Mouse (Mus musculus) CD8-positive naive resting alpha-beta T cell, adult 2 months (primary cell): ENCODE measurements around the gene Arid2.
"Not testable (repeated sequence)": the region's sequence is repeated elsewhere in the genome, so short reads cannot be mapped to it uniquely, and the experiment has no call there.

Source experiments
- DNase-seq, 2 experiments: peaks; one replicate each; pipeline ENCODE4 v3.0.0; 2022; ENCODE audit warnings: low read depth in 2 of 2, low spot score in 2 of 2

Arid2 gene

DNA sequence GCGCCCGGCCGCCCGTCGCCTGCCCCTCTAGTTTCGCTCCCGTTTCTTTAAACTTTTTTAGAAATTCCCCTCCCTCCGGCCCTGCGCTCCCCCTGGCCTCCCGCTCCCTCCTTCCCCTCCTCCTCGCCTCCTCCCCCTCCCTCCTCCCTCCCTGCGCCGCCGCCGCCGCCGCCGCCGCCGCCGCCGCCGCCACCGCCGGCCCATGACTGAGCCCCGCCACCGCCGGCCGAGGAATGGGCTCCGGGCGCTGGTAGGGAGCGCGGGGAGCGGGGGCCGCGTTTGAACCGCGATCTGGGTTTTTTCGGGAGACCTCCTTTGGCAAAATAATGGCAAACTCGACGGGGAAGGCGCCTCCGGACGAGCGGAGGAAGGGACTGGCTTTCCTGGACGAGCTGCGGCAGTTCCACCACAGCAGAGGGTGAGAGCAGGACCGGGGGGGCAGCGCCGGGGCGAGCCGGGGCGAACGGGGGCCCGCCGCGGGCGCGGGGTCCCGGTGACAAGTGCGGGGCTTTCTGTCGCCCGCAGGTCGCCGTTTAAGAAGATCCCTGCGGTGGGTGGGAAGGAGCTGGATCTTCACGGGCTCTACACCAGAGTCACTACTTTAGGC is at the start of gene Arid2:
TSS of gene Arid2 (plus strand) at position 150 of the 607 bp plus-strand sequence.
- DNase-seq: peak; percentile 44 to 63

DNA sequence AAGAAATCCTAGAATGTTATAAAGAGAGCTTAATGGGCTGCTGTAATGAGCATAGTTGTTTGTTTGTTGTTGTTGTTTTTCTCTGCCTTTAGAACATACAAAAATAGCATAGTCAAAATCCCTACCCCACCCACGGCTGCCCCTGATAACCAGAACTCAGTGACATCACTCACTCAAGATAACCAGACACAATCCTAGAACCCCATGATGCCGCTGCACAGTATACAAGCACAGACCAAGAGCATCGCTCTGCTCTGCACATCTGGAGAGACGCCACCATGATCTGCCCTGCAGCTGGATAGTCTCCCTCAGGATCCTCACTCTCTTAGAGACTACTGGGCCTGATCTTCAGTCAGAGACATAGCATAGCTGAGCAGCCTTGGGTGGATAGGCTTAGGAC is 49.2 kb upstream of the Arid2 start:
- DNase-seq: no peak

DNA sequence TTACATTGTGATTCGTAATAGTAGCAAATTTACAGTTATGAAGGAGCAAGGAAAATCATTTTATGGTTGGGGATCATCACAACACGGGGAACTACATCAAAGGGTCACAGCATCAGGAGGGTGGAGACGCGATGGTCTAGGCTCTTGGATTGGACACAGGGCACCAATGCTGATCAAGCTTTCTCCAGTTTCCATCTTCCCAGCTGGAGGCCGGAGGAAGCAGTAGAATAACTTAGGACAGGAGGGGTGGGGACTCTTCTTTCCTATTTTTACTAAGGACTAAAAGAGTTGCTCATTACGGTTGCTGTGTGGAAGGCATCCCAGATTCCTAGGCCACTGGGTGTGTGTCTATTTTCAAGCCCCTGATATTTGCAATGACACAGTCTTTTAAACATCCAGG is 43.1 kb upstream of the Arid2 start:
- no peak for DNase-seq

DNA sequence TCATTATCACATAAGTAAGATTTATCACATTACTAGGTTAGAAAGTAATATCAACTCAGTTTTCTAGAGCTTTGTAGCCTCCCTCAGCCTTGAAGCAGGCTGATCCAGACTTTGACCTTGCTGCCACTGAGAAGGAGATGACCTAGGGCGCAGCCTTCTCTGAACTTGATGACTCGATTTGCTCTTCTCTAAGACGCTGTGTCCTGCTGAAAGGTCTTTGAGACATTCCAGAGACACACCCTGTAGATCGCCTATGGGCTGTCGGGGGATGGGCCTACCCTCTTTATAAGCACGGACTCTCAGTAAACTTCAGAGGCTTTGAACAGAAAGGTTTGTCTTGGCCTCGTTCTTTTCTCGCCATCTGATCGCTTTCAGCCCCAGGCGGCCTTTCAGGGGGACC is 42.6 kb upstream of the Arid2 start:
- not testable (repeated sequence) for DNase-seq

DNA sequence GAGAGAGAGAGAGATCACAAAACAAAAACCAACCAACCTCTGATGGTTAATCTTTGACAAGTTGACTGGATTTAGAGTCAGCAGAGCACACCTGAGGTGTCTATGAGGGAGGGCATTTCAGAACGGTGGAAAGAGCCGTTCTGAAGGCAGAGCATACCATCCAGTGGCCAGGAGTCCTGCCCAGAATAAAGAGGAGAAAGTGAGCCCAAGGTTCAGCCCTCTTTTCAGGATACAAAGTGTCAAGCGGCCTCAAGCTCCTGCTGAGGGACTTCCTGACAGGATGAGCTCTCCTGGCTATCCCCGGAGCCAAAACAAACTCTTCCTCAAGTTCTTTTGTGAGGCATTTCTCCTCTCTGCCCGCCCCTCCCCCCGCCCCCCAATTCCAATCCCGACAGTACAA is 33.5 kb upstream of the Arid2 start:
- DNase-seq: no peak

DNA sequence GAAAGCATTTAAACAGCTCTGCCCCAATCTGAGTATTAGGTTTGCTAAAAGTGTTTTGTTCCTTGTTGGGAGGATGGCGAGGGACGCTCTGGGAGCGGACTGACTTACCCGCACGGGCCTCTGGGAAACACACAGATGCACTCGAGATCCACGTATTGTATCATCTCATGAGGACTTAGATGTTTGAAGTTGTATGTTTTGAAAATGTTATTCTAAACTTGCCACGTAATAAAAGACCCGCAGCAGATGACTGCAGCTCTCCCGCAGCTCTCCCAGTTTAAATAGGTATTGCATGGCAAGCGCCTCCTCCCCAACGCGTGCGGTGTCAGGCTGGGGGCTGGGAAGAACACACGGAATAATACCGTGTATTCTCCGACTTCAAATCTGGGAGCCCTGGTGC is 33.0 kb upstream of the Arid2 start:
- DNase-seq: no peak

DNA sequence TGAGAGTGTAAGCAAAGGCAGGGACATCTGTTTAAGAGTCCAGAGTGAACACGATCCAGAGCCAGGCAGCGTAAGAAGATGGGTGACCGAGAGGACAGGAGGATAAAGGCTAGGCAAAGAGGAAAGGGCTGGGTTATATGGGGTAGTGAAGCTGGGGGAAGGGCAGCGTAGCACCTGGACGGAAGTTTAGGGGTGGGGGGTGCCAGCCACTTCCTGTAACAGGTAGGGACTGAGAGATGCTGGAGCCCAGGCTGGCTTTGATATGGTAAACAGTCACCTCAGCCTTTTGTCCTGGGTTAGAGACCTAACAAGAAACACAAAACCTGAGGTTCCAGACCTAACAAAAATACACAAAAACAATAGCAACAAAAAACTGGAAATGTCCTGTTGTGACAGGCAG is 29.5 kb upstream of the Arid2 start:
- DNase-seq: no peak

DNA sequence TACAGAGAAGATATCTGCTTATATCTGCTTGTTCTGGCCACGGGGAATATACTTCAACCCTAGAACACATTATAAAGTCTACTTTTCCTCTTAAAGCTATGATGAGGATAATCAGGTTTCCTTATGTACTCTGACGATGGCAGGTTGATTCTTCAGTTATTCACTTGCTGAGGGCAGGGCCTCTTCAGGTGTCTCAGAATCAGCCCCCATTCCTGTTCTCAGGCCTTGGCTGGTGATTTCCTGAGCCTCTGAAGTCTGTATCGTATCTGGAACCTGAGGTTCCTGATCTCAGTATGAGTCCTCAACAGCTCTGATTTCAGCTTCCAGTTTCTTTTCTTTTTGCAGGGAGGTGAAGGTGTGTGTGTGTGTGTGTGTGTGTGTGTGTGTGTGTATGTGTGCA is 22.7 kb upstream of the Arid2 start:
- no peak for DNase-seq

DNA sequence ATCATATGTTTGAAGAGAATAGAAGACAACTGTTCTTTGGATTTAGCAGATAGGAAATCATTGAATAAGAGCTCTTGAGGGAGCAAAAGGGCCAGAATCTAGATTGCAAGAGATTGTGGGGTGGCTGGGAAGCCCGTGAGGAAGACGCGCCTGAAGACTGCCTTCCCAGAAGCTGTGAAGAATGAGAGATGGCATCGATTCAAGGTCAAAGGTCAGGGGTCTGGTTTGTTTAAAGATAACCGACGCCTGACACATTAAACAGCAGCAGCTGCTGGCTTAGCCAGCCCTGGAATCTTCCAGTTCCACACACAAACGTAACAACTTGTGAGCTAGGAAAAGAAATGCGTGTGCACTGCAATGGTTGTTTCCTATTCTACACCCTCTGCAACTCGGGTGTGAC is 19.4 kb upstream of the Arid2 start:
- no peak for DNase-seq

DNA sequence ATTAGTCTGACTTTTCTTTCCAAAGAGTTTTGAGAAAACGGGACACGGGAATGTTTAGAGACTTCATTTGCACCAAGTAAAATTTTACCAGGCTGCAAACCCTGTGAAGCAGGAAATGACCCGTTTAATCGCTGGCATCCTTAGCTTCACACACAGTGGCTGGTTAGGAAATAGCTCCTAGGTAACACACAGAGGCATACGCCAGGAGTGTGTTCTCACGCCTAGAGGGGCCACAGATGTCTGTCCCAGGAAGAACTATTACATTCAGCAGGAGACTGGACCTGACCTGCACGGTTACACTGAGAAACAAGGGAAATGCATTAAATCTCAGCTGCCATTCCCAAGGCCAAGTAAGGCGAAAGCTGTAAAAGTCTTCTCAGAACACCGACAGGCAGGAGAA is 18.7 kb upstream of the Arid2 start:
- DNase-seq: no peak

DNA sequence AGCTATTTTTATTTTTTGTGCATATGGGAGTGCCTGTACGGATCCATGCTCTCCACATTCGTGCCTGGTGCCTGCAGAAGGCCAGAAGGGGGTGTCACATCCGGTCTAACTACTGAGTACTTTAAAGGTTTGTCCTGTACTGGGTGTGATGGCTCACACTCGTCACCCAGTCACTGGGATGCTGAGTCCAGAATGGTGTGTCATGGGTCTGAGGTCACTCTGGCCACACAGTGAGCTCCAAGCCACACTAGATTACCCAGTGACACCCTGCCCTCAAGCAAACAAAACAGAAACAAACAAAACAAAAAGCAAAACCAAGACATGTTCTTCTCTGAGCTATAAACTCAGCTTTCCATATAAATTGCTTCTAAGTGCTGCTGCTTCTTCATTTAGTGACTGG is 17.9 kb upstream of the Arid2 start:
- DNase-seq: no peak

DNA sequence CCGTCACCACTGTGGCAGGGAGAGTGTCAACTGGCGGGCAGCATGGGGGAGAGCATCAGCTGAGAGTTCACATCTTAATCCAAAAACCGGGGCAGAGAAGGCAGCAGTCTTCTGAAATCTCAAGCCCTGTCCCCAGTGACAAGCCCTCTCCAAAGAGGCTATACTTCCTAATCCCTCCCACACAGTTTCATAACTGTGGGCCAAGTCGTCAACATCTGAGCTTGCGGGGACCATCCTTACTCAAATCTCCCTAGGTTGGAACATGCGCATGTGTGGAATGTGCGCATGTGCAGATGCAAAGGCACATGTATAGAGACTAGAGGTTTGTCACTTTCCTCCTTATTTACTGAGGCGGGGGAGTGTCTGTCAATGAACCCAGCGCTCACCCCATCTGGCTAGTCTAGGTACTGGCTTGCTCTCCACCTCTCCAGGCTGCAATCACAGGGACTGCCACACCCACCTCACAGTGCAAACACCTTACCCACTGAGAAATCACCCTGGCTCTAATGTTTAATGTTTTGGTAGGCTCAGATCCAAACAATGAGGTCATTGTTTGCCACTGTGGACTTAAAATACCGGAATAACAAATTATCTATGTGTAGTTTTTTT is 16.9 kb upstream of the Arid2 start:
- DNase-seq: no peak

DNA sequence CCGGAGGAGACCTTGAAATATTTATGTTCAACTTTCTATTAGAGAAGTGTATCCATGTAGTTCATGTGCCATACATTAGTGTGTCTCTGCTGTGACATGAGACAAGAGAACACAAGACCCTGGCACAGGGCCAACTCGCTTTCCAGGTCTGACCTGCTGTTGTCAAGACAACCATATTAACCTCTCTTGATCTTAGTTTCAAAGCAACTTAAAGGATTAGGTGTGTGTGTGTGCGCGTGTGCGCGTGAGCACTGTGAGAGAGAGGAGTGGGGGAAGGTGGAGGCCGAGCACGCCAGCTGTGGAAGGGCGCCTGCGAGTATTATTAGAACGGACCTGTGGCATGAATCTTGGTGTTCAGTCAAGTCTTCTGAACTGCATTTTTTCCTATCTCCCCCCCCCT is 15.0 kb upstream of the Arid2 start:
- no peak for DNase-seq

DNA sequence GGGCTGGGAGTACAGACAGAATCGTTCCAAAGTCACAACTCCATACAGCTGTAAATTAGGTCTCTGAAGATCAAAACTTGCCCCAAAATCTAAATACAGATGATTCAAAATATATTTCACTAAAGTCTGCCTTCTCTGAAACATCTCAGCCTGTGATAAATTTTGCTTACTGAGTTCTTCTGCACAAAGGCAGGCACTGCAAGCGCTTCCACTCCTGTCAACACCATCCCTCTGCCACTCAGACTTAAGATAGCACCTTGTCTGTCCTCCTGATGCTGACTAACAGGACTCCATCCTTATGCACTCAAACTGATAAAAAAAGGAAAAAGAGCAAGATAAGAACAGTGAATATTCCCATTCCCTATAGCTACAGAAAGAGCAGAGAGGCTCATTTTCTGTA is 13.0 kb upstream of the Arid2 start:
- DNase-seq: no peak

DNA sequence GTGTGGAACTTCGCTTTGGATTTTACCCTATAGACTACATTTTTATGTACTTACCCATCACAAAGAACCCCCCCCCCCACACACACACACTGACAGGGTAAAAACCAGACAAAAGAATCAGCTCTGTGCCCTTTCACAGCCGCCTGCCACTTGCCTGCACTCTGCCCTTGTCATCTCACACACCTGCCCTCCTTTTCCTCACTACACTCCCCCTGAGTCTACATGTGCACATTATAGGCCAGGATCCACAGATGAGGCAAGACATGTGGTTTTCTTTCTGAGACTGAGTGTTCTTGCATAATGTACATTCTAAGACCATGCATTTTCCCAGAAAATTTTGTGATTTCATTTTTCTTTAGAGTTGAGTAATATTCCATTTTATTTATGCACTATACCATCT is 12.1 kb upstream of the Arid2 start:
- no peak for DNase-seq

DNA sequence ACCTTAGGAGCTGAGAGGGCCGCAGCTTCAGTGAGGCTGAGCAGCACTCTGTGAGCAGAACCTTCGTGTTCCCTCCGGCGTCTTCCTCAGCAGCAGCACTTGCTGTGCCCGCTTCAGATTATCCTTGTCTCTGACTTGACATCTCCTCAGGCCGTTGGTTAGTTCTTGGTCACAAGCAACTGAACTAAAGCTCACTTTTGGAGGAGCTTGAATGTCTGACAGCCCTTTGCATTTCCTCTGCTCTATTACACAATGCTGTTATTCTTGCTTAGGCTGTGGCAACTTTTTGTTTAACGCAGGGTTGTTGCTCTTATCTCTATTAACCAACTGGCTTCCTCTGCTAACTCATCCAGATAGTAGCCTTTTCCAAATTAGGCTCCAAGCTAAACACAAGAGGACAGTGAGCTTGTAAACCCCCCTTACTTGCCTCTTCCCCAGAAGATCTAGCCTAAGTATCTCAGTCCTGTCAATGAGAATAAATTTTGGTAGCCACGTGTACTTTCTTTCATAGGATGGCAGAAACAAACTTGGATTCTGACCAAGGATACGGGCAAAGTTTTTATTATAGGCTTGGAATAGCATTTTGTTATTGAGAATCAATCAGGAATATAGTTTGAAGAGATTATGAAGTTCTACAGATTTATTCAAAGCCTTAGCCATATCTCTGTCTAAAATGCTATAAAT is 11.4 kb upstream of the Arid2 start:
- no peak for DNase-seq

DNA sequence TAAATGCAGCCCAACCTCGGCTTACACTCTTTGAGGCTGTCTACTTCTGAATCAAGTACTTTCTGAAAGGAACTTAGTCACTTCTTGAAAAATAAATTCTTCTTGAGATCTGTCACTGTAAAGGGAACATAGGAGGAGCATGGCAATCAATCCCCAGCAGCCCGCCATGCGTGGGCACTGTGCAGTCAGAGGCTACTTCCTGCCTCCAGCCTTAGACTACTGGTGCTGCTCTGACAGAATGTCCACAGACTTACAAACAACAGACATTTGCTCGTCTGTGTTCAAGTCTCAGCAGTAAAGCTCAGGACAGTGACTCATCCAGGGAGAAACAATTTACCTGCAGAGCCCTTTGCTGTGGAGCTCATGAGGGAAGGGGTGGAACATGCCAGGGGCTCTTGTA is 10.3 kb upstream of the Arid2 start:
- no peak for DNase-seq

DNA sequence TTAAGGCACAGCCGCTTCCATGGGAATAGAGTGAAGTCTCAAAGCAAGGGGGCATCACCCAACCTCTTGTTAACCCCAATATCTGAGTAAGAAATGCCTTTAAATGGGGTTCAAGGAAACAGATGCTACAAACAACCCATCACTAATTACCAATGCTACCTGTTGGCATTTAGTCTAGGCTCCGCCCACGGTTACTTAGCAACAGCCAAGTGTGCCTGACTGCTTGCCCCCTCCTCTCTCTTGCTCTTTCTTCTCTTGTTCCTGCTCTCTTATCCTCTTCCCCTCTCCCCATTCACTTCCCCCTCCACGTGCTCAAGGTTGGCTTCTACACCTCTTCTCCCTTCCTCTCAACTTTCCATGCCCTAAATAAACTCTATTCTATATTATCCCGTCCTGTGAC is 6.1 kb upstream of the Arid2 start:
- DNase-seq: no peak

DNA sequence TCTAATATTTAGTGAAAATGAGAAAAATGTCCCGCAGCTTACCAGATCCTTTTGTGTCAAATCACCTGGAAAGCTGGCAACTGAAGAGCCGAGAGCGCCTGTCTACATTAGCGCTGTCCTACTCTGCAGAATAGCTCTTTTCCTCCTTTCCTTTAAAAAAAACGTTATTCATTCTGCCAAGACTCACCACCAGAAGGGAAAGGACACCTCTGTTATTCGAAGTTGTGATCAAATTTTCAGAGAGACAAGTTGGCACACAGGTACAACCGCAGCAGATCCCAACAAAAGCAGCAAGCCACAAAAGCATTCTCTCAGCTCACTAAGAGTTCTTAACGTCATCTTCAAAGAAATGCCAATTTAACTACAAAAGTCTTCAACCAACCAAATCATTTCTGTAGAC is 4.2 kb upstream of the Arid2 start:
- no peak for DNase-seq

DNA sequence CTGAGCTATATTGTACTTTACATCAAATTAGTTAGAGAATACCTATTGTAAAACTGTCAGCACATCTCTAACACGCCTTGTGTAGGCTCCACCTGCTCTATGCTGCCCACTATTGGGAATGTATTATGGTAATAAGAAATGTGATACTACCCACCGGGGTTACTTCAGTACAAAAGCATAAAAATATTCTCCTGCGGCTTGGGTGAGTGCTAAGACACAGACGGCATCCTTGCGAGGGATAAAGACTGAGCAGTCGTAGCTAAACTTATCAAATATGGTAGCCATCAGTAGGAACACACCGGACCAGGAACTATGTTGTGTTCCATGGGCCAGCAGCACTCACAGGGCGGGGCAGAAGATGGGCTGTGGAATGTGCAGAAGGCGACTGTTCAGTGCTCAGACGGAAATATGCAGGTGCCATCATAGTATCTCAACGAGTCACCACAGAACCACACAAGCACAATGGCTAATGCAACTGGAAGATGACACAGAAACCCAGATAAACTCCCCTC is 3.3 kb upstream of the Arid2 start:
- DNase-seq: peak; percentile 9 to 46

DNA sequence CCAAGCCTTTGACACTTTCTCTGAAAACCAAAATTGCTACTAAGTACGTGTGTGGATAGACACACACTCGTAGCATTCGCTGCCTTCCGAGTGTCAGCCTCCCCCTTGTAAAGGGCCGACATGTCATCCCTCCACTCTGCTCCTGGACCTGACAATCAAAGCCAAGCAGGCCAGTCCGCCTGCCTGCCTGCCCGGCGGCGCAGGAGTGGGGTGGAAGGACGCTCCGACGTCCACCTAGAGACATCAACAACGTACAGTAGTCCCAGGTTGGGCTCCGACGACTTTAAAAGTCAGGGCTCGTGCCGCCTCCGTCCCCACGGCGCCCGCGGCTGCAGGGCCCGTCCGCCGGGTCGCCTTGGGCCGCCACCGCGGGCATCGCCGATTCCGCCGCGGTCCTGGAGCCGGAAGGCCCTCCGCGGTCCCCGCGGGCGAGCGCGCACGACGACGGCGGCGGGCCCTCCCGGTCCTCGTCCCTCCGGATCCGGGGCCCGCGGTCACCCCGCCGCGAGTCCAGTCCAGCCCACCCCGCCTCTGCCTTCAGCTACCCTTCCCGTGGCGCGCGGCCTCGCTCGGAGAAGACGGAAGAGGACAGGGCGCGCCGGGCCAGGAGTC is 2.5 kb upstream of the Arid2 start:
- peak; percentile 24 to 35 for DNase-seq

DNA sequence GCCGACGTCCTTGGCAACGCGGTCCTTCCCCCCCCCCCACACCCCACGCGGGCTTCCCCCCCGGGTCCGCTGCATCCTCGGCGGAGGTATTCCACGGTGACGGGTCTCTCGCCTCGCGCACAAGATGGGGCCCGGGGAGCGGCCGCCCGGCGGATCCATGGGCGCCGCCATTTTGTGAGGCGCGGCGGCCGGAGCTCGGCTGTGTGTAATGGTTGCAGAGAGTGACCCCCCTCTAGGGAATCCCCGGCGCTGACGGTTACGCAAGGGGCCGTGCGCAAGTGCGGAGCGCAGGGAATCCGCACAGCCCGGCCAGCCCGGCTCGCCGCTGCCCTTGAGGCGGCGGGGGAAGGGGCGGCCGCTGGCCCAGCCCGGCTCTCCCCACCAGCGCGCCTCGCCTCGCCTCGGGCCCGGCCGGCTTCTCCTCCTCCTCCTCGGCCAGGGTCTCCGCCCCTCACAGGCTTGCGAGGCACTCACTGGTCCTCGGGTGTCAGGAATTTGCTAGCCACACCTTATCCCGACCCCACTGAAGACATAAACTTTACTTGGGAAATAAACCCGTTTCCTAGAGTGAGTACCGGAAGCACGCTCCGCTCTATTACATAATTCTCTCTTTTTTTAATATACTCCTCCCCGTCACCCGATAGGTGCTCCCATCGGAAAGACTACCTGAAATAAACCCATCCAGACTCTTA is 1.8 kb upstream of the Arid2 start:
- peak; percentile 65 to 69 for DNase-seq
